Mouse (Mus musculus) A20 (cell line): ENCODE measurements at regions not wholly inside any gene's neighbourhood (a gene's known extent, or its start where the extent isn't known, plus 50 kb on each side); places are given as distances from the start of the nearest gene placed in this dataset.
A peak's percentile ranks its signal among the peaks of the same experiment; 100 is the strongest.

Experiments used
- DNase-seq: peaks from one replicate; pipeline ENCODE4 v3.0.0-alpha.2; 2011; ENCODE audit warnings: low read depth, low spot score

DNA sequence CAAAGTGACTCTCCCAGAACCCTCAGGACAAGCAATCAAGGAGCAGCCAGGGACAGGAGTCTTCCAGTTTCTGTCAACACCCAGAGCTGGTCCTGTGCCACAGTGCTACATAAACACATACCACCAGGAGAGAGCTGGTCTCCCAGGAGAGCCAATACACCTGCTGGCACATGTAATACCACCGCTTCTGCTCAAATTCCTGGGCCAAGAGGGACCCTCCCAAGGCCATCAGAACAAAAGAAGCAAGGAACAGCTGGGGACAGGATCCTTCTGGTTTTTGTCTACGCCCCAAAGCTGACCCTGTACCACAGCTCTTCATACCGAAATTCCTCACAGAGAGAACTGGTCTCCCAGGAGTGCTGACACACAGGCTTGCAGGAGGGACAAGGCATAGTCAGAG, 695.4 kb upstream of the Tbl1xr1 start:
- no peak for DNase-seq

DNA sequence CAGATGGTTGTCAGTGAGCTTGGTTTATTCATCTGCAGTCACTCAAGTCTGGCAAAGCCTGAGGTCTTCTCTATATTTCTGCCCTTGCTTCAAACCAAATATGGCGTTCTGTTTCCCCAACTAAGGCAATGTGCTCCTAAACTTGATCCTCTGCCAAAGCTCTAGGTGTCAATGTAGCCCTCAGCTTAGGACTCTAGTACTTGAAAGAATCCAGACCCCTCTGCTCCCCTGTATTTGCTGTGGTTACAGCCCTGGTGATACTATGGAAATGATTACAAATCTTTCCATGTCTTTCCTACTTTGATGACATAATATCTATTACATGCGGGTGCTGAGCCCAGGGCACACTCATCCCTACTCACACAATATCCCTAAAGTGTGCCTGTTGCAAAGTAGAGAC, 672.9 kb upstream of the Tbl1xr1 start:
- DNase-seq = no peak

DNA sequence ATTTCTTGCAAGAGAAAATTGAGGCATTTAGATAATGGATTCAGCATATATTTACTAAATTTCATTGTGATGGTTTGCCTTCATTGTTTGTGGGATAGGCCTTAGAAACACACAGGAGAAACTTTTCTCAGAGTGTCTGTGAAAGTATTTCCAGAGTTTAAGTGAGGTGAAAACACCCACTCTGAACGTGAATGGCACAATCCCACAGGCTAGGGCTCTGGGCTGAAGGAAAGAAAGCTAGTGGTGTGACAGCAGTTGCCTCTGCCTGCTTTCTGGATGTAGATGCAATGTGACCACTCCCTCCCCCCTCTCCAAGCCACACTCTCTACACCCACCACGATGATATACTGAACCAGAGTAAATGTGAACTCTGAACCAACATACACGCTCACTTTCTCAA, 672.4 kb upstream of the Tbl1xr1 start:
- no peak for DNase-seq

DNA sequence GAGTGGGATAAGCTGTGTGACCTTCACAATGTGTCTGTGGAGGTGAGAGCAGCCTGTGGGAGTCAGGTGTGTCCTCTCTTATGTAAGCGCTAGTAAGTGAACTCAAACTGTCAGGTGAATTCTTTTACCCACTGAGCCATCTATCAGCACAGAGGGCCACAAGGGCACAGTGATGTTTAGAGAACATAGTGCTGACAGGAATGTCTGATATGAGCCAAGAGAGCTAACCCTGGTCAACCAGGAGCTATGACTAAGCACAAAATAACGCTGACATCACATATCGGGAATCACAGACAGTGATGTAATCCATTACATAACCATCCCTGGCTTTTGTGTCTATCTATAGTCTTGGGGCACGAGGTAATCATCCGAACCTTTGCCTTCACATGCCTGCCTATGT, 669.4 kb upstream of the Tbl1xr1 start:
- no peak for DNase-seq

DNA sequence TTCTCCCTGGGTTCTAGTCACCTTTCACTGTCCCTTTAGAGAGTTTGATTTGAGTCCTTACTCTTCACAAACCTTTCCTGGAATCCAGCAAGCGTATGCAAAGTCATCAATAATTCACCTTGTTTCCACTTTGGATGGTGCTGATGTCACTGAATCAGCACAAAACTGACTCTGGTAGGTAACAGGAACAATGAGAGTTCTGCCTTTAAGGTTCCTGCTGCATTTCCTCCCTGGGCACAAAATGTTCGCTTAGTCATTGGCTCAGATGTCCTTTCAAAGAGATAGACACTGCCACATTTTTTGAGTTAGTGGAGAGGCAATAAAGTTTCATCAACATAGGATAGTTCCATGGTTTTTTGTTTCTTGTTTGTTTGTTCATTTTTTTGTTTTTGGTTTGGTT, 664.4 kb upstream of the Tbl1xr1 start:
- DNase-seq = no peak

DNA sequence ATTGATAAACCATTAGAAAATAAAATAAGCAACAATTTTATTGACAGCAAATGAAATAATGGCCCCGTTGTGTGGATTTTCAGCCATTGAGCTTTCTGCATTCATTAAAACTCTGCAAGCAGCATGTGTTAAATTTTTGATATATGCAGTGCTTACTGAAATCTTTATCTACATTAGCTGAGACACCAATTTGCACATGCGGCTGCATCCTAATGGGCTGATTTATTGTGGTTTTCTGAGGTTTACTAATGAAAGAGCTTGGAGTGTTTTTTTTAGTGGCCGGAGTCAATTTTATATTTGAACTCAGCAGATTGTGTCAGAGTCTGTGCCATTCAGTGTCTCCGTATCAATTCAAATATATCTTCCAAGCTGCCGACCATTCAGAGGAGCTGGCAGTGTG, 653.3 kb upstream of the Tbl1xr1 start:
- no peak for DNase-seq

DNA sequence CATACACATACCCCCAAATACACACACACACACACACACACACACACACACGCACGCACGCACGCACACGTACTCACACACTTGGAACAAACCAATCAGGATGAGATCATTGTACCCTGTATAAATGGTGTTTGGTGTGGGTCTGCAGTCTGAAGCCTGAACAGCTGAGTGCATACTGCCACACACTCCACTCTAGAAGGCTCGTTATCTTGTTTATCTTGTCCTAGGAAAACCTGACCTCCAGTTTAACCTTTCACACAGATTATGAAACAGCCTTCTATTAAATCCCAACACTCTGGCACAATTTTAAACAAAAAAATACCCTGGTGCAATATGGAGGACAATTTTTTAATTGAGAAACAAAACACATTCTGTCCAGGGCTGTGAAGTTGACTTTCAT, 649.9 kb upstream of the Tbl1xr1 start:
- no peak for DNase-seq

DNA sequence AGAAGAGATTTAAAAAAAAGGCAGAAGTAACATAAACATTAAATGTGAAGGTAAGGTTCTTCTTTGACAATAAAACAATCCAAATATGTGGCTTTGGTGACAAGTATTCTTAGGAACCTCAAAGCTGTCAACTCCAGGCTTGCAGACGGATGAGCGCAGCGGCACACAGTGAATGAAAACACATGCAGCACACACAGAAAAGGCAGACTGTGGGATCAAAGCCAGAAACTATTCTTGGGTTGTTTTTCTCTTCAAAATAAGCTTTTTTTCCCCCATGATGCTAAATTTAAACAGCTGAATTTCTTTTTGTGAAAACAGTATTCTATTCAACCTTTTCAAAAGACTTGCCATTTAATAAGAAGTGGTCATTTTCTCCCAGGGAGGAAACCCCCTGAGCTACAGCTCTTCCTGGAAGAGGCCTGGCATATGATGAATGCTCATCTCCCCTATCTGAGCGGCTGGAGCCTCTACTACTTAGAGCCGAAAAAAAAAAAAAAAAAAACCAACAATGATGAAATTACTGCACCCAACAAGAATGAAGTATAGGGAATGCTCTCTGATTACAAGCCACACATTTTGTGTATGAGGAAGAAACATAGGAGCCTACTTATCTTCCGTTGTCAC, 648.9 kb upstream of the Tbl1xr1 start:
- no peak for DNase-seq

DNA sequence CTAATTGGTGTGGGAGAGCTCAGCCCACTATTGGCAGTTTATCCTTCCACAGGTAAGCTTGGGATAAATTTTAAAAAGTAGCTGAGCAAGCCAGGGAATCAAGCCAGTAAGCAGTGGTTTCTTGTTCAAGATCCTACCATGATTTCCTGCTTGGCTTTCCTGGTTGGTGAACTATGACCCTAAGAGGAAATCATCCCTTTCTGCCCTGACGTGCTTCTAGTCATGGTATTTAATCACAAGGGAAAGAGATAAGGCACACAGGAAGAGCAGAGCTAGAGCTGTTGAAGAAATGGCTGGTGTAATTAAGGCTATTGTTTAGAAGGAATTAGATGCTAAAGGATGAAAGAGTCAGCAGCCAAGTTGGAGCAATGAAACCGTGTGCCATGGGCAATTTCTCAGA, 648.3 kb upstream of the Tbl1xr1 start:
- no peak for DNase-seq

DNA sequence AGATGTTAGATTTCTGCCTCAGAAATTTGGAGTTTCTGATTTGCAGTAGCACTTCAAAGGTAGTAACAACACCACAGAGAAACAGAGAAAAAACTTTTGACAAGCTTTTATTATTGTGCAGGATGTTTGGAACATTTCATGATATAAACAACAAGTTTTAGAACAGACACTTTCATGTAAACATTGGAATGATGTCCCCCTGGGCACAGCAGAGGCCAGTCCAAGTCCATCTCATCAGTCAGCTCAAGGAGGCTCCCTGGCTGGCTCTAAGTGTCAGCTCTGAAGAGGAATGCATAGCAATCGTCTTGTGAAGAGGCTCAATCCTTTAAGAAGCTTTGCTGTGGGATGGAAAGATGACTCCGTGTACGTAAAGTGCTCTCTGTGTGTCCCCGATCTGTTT, 612.2 kb upstream of the Tbl1xr1 start:
- no peak for DNase-seq

DNA sequence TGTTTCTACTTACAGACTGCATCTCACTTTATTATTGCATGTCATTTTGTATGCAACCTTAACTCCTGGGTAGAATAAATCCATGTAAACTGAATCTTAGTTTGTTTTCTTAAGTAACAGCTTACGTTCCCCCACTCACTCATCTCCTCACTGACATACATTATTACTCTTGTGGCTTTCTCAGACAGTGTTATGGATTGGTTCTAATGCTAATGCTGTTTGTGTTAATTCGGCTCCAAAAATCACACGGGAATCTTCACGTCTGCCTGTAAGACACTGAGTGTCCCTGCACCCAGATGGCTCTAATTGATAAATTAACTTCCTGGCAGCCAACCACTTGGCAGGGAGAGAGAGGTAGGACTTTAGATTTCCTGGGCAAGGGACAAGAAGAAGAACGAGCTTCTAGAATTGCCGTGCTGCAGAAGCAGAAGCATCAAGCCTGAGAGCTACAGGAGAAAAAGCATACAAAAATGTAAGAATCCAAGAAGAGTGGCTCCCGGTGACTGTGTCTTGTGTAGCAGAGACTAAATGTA, 610.3 kb upstream of the Tbl1xr1 start:
- DNase-seq = no peak

DNA sequence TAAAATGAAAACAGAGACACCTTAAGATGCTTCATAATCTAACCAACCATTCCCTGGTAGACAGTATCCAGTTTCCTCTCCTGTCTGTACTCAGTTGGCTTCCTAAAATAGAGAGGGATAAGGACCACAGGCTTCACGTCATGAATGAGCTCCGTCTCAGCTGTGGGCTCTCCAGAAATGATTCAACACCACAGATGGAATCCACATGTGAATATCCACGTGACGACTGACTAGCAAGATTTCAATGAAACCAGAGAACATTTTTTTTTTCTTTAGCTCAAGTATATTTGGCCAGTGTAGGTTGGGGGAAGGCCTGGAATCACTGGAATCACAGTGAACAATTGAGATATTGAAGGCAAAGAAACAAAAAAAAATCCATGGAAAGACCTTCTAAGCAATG, 599.1 kb upstream of the Tbl1xr1 start:
- no peak for DNase-seq

DNA sequence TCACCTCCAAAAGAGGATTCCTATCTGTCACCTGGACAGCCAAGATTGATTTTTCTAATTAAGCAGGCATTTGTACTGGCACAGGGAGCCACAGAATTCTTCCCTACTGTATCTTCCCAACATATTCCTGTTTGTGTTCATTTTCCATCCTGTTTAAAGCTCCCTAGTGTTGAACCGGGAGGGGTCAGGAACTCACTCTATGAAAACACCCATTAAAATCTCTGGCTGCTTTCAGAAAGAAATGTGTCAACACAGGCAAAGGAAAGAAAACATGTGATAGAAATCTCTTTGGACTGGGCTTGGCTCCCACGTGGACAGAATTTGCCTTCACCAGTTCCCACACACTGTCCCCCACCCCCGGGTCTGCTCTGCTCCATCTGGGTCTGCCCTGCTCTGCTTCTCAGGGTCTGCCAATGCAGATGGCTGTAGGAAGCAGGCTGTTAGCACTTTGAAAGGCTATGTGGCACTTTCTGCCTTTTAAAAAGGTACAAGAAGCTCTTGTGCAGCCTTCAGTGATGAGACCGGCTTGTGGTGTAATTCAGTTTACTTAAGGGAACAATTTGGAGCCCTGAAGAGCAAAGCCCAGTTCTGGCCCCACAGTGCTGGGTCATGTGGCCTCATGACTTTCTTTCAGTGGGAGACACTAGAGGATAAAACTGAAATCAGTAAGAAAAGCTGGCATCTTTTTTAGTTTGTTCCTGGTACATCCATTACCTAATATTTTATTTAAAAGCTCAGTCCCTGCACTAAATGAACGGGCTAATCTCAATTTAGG, 597.2 kb upstream of the Tbl1xr1 start:
- DNase-seq = no peak

DNA sequence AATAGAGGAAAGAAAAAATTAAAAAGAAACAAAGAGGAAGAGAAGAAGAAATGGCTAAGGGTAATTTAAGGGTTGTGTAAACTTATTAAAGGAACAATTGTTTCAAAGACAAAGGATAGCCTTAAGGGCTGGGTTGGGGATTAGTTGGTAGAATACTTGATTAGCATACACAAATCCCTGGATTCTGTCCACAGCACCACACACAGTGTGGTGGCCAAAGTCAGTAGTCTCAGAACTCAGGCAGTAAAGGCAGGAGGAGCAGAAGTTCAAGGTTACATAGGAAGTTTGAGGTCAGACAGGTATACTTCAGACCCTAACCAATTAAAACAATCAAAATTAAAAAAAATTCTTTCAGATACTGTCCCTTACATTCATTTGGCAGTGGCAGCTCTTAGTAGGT, 596.6 kb upstream of the Tbl1xr1 start:
- no peak for DNase-seq

DNA sequence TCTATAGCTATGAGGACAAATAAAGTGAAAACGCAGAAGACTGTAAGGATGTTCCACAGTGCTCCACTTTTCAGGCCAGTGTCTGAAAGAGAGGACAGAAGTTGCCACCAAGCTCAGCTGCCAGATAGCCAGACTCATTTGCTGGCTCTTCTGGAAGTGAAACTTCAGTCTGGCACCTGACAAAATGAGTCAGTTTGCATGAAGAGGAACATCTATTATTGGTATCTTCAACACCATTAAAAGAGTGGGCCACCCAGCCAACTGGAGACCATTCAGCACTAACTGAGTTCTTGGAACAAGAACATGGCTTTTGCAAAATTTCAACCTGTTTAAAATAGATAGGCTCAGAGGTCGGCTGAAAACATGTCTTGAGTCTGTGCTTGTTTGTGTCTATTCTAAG, 592.4 kb upstream of the Tbl1xr1 start:
- DNase-seq = peak; percentile 73

DNA sequence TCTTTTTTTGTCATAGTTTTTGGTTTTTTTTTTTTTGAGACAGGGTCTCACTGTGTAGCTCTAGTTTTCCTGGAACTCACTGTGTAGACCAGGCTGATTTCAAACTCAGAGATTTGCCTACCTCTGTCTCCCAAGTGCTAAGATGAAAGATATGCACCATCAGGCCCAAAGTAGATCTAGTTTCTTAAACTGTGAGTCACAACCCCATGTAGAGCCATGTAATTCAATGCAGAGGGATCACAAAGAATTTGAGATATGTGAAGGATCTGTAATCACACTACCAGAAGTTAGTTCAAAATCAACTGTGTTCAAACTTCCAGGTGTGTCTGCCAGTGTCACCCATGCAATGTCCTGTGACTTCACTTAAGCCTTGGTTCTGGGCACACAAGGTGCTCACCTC, 591.0 kb upstream of the Tbl1xr1 start:
- no peak for DNase-seq

DNA sequence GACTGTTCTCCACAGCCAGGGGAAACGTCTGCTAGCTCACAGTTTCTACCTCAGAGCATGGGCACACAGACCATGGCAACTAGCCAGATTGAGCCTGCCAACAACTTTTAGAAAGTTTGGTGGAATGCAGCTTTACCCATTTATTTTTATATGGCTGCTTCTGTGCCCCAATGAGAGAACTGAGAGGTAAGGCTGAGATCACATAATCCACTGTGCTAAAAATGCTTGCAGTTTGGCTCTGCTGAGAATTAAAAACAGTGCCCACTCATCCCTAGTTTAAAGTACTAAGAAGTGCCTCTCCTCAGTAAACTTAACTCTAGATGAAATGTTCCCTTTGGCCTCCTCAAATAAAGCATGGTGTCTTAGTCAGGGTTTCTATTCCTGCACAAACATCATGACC, 586.9 kb upstream of the Tbl1xr1 start:
- no peak for DNase-seq

DNA sequence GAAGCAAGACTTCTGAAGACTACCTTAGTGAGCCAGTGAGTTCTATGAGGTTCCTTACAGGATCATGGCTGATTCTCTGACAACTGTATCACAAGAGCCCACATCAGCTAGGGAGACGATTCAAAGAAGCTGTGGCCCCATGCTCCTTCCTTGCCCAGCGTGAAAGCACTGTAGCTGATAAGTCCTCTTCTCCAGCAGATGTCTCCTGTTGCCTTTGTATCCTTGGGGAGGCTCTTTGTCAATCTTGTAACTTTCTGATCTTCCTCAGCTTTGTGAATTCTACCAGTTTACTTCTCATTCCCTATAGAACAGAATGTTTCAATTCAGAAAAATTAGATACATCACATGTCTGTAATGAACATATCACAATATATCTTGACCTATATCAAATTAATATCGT, 584.0 kb upstream of the Tbl1xr1 start:
- DNase-seq = no peak

DNA sequence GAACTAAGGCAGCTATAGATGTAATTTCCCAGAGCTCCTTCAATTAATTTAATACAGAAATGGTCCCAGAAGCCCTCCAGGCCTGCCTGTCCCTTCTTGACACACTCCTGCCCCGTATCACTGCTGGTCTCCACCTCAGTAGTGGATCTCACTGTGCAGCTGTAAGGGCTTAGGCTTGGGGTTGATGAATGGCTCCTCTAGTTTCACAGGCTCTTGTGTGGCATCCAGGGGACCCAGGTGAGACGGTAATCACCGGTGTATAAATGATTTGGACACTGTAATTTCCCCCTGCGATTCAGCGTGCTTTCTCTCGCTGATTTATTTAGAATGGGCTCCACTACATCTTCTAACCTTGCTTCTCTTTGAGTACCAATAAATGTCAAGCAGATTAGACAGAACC, 583.1 kb upstream of the Tbl1xr1 start:
- no peak for DNase-seq

DNA sequence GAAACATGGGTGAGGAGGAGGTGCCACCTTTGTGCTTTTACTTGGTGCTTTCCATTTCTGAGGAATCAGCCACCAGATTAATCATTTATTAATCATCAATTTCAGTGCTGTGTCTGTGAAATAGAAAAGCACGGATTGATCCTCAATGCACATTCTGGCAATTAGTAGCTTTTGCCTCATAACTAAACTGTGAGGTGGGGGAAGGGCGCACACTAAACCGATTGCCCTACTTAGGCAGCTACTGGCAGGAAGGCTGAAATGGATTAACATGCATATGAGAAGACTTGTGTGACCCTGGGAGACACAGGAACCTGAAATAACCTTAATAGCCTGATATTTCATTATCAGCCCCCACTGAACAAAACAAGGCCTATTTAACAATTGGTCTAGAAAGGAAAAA, 581.5 kb upstream of the Tbl1xr1 start:
- DNase-seq = no peak

DNA sequence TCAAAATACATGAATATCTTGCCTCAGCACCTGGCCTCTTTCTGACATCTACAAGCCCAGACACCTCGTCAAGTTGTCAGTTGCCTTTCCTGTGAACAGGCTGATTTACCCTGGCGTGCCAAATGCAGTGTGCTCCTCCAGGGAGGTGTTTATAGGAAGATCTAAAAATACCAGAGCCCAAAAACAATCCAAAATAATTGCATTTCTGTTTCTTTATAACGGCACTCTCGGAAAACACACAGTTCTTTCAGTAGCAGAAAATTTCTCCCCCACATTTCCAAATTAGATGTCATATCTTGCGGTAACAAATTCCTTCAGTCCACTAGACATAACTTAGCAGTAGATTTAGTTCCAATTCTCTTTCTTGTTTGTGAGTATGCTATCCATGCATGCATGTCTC, 580.8 kb upstream of the Tbl1xr1 start:
- no peak for DNase-seq

DNA sequence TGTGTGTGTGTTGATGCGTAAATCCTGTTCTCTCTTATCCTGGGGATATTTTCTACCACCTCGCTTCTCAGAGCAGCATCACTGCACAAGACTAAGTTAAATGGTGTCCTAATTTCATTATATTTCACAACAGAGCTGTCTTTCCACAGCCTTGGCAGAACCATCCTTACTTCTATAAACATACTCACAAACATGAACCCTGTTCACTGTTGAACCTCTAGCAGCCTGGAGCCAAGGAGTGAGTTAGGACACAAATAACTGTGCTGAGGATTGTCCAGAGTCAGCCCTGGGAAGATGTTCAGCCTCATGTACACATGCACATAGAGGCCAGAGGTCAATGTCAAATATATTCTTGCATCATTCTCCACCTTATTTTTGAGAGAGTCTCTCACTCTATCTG, 580.3 kb upstream of the Tbl1xr1 start:
- no peak for DNase-seq

DNA sequence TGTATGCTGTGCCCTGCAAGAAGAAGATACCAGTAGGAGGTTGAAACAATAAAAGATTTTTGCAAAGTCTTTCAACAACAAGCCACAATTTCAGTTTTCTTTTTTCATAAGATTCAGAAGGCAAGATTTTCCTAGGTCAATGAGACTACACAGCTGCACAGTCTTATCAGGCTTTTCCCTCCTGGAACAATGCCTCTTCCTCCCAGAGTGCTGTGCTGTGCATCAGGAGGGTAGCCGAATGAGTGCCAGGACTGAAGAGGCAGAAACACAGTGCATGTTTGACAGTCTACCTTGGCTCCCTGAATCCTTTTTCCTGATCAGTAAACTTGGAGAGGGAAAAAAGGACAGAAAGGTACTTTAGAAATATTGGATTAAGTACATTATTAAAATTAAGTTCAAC, 579.4 kb upstream of the Tbl1xr1 start:
- DNase-seq = no peak

DNA sequence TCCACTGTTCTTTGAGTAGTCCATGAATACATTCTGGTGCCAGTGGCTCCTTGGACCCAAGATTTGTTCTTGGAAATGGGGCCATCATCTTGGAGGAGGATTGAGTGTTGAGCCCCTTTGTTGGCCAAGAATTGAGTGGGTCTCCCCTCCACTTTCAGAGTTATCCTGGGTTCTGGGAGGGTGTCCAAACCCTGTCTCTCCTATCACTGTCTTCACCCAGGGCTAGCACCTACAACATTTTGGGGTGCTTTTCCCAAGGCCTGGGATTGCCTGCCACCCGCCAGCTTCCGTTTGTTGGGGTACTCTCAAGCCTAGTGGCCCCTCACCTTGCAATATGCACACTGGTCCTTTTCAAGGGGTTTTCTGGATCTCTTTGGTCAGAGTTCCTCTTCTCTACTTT, 568.8 kb upstream of the Tbl1xr1 start:
- DNase-seq = no peak
